Mouse (Mus musculus) cortical plate, adult 2 months (tissue): ENCODE measurements around the gene Prr13.

Experiments
- CTCF ChIP-seq: fragments of 200-500 bp; IDR thresholded peaks from 2 replicates; pipeline ENCODE4 v1.5.1; 2011; ENCODE audit warnings: mild to moderate bottlenecking, control low read depth, low read length; ENCODE audit not compliant: insufficient read depth; ENCODE audit errors: extremely low read depth
- POLR2A ChIP-seq: fragments of 200-500 bp; IDR thresholded peaks from 2 replicates; pipeline ENCODE4 v1.6.1; 2011; ENCODE audit warnings: mild to moderate bottlenecking, low read length, control low read depth; ENCODE audit not compliant: insufficient read depth; ENCODE audit errors: extremely low read depth

DNA sequence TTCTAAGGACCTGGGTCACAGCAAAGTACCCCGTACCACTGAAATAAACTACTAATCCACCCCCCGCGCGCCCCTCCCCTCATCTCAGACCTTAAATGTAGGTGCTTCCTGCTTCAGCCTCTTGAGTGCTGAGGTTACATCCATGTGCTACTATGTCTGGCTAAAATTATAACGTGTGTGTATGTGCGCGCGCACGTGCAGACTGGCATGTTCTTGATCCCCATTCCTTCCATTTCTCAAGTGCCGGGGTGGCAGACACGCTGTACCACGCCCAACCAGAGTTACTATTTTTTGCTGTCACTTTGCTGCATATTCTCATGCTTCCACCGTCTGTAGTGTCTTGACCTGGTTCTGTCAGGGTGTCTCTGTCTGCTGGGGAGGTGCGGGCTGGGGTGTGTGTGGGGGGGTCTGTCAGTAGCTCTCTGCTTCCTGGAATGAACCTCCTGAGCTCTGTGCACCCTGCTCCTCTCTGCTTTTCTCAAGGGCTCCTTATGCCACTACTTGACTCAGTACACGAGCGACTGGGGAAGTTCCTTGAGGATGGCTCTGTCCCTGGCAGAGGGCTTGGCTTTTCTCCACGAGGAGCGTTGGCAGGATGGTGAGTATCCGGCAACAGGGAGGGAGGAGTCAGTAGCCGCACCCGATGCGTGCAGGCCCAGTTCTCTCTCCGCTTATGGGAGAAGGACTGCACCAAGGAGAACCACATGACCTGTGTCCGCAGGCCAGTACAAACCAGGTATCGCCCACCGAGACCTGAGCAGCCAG is 7.0 kb upstream of the Prr13 start:
- no peak for TF ChIP-seq POLR2A
- TF ChIP-seq CTCF, result no peak
